Mouse (Mus musculus) frontal cortex, postnatal 36 days (tissue): ENCODE measurements around the gene 4930595M18Rik.
A peak's percentile ranks its signal among the peaks of the same experiment; 100 is the strongest.

Source experiments
- DNase-seq, 2 experiments: peaks; one replicate each; pipeline ENCODE4 v3.0.0; 2022; ENCODE audit warnings: low spot score in 2 of 2

Gene 4930595M18Rik

GRCm38 (mm10) chrX:81458021-81458420 lies at the start of gene 4930595M18Rik:
TSS of gene 4930595M18Rik (minus strand) at chrX:81458121.
- no peak for DNase-seq

- DNase-seq = peak in 1 of 2 experiments; percentile 6
Observed at GRCm38 (mm10) chrX:81472500-81472899, 14.6 kb upstream of the 4930595M18Rik start.
